8 mouse cellular contexts compared by ENCODE assay signal in genomic region chr3:9499994-9500553, GRCm38 (mm10).
DNase-seq lines count a peak whose midpoint lies in the region; ATAC-seq and TF ChIP-seq lines count a peak whose summit lies in the region.

No protein-coding gene starts in this region.

- H3K4me3 ChIP-seq in lung, postnatal 0 days (ENCODE audit: low read depth, low read length): no peak overlapping the region
- no peak overlapping the region for H3K4me3 ChIP-seq in forebrain, embryonic 15.5 days
- H3K4me3 ChIP-seq in intestine, embryonic 14.5 days (ENCODE audit: low read depth, low read length): no peak overlapping the region

- H3K4me1 ChIP-seq in lung, postnatal 0 days (ENCODE audit: insufficient read depth, low read depth, low read length): peaks cover 15% of the 10 kb centered on the region
- peaks cover 38% of the 10 kb centered on the region for H3K4me1 ChIP-seq in forebrain, embryonic 15.5 days
- H3K4me1 ChIP-seq in intestine, embryonic 14.5 days (replicated peaks; ENCODE audit: control insufficient read depth, insufficient read depth, low read length): peaks cover 18% of the 10 kb centered on the region

- TF ChIP-seq EP300 in lung, postnatal 0 days (IDR thresholded peaks at IDR 0.05): no peak

- no peak overlapping the region for H3K4me2 ChIP-seq in lung, postnatal 0 days (replicated peaks; ENCODE audit: low read depth, low read length)
- peak overlapping the region; percentile 1; the same call in 1 of the 2 replicates for H3K4me2 ChIP-seq in forebrain, embryonic 15.5 days (replicated peaks)
- H3K4me2 ChIP-seq in intestine, embryonic 14.5 days (ENCODE audit: low read length): peak overlapping the region; percentile 11; the same call in 1 of the 2 replicates

- no peak for DNase-seq in lung, postnatal 0 days (ENCODE audit: low spot score)
- DNase-seq in lung, postnatal 14 days: no peak
- peak; percentile 51 to 59 for DNase-seq in adrenal gland, postnatal 36 days
- DNase-seq in intestine, embryonic 14.5 days (ENCODE audit: low spot score): no peak
- peak; percentile 27 for DNase-seq in mesoderm, embryonic 11.5 days (ENCODE audit: low read depth, low spot score)
- no peak for DNase-seq in embryo, embryonic 10 days (ENCODE audit: low spot score)
- no peak for DNase-seq in testis, postnatal 10 days (ENCODE audit: low spot score)

- H3K27me3 ChIP-seq in lung, postnatal 0 days (replicated peaks; ENCODE audit: insufficient read depth, low read length): no peaks in the 10 kb centered on the region
- no peaks in the 10 kb centered on the region for H3K27me3 ChIP-seq in forebrain, embryonic 15.5 days
- no peaks in the 10 kb centered on the region for H3K27me3 ChIP-seq in intestine, embryonic 14.5 days (replicated peaks; ENCODE audit: control insufficient read depth, insufficient read depth, low read length)

- WGBS in lung, postnatal 0 days: 26% methylated on average over 8 of the region's 8 CpGs
- 24% methylated on average over 8 of the region's 8 CpGs for WGBS in forebrain, embryonic 15.5 days
- WGBS in intestine, embryonic 14.5 days: 48% methylated on average over 8 of the region's 8 CpGs

- H3K9ac ChIP-seq in lung, postnatal 0 days (replicated peaks; ENCODE audit: low read depth): no peak overlapping the region
- no peak overlapping the region for H3K9ac ChIP-seq in forebrain, embryonic 15.5 days (replicated peaks)
- no peak overlapping the region for H3K9ac ChIP-seq in intestine, embryonic 14.5 days (ENCODE audit: low read length)

- no peaks in the 10 kb centered on the region for H3K9me3 ChIP-seq in lung, postnatal 0 days (ENCODE audit: low read length)
- H3K9me3 ChIP-seq in forebrain, embryonic 15.5 days: no peaks in the 10 kb centered on the region
- H3K9me3 ChIP-seq in intestine, embryonic 14.5 days (ENCODE audit: control insufficient read depth, low read length): no peaks in the 10 kb centered on the region

- TF ChIP-seq CTCF in lung, postnatal 0 days (IDR thresholded peaks at IDR 0.05): no peak

- H3K36me3 ChIP-seq in lung, postnatal 0 days (ENCODE audit: insufficient read depth, low read length): no peaks in the 10 kb centered on the region
- no peaks in the 10 kb centered on the region for H3K36me3 ChIP-seq in forebrain, embryonic 15.5 days
- H3K36me3 ChIP-seq in intestine, embryonic 14.5 days (ENCODE audit: control insufficient read depth, insufficient read depth, low read length): no peaks in the 10 kb centered on the region

- ATAC-seq in lung, postnatal 0 days: peak; percentile 12
- ATAC-seq in forebrain, embryonic 15.5 days (replicated peaks): peak; percentile 44
- 0 out of 2 replicates have a peak, but pooled peaks have one; percentile 21 for ATAC-seq in intestine, embryonic 14.5 days (replicated peaks; ENCODE audit: low FRiP score, low TSS enrichment, low read depth)

- peak overlapping the region; percentile 64 for H3K27ac ChIP-seq in lung, postnatal 0 days (ENCODE audit: low read length)
- H3K27ac ChIP-seq in forebrain, embryonic 15.5 days (replicated peaks): peak overlapping the region; percentile 72
- H3K27ac ChIP-seq in intestine, embryonic 14.5 days (ENCODE audit: low read depth): peak overlapping the region; percentile 75

Comparison
In these comparisons a context has a peak if more than half of its experiments do, and no peak if none do; other contexts are left out.
1. DNase-seq: peak in adrenal gland, postnatal 36 days (2 of 2) and mesoderm, embryonic 11.5 days (single experiment); none in lung, postnatal 0 days (single experiment), lung, postnatal 14 days (single experiment), intestine, embryonic 14.5 days (single experiment), embryo, embryonic 10 days (single experiment) and testis, postnatal 10 days (single experiment).
2. Peak in every context shown above with its lines, with median percentiles within 50 percentile points of each other: ATAC-seq and H3K27ac ChIP-seq.